17 mouse cellular contexts compared by ENCODE assay signal in genomic region chr15:98930017-98930734, GRCm38 (mm10). TPM values are rescaled to one million over a fixed set of nuclear protein-coding genes. Genes with fewer than 3 reads are reported as not detected.
DNase-seq lines count a peak whose midpoint lies in the region; ATAC-seq lines count a peak whose summit lies in the region.
"Had no signal": no experiment of that assay in that cellular context is flagged by ENCODE, and none has a peak within 500 bp of the region (broad histone marks: within the 10 kb centered on the region; RNA-seq: fewer than 3 reads in every experiment).

No protein-coding gene starts in this region.

- H3K4me1 ChIP-seq in heart, embryonic 12.5 days (replicated peaks), result peaks cover 11% of the 10 kb centered on the region; the same call in 1 of the 2 replicates
- H3K4me1 ChIP-seq in lung, embryonic 15.5 days, result peaks cover 19% of the 10 kb centered on the region
- peaks cover 15% of the 10 kb centered on the region for H3K4me1 ChIP-seq in limb, embryonic 15.5 days

- no peak overlapping the region for H3K4me3 ChIP-seq in heart, embryonic 12.5 days
- H3K4me3 ChIP-seq in lung, embryonic 15.5 days, result no peak overlapping the region
- H3K4me3 ChIP-seq in limb, embryonic 15.5 days, result no peak overlapping the region
- H3K4me3 ChIP-seq: limb, embryonic 13.5 days had no signal

- DNase-seq in heart, postnatal 25 days (ENCODE audit: low spot score), result no peak
- no peak for DNase-seq in lung, postnatal 14 days
- DNase-seq in ES-CJ7 (ENCODE audit: low read depth, low spot score), result peak; percentile 48
- DNase-seq in left cerebral cortex, postnatal 14 days (ENCODE audit: low spot score in 2 of 2), result no peak
- DNase-seq in right cerebral cortex, postnatal 36 days (ENCODE audit: low spot score in 2 of 2), result no peak
- DNase-seq: adrenal gland, postnatal 25 days; cerebellum, postnatal 25 days; kidney, adult 2 months; layer of hippocampus, adult 9-11 months had no signal

- H3K4me2 ChIP-seq in heart, embryonic 12.5 days, result no peak overlapping the region
- no peak overlapping the region for H3K4me2 ChIP-seq in lung, embryonic 15.5 days
- no peak overlapping the region for H3K4me2 ChIP-seq in limb, embryonic 15.5 days
- H3K4me2 ChIP-seq: limb, embryonic 13.5 days had no signal

- intact Hi-C loops in heart, postnatal 25 days (cut with DNase I), result no loop called here
- intact Hi-C loops in left cerebral cortex, postnatal 14 days (cut with DNase I), result no loop called here

- H3K27ac ChIP-seq in heart, embryonic 12.5 days (ENCODE audit: poor library complexity, severe bottlenecking), result no peak overlapping the region
- H3K27ac ChIP-seq in lung, embryonic 15.5 days, result peak overlapping the region; percentile 12; the same call in 1 of the 2 replicates
- peak overlapping the region; percentile 38; the same call in 1 of the 2 replicates for H3K27ac ChIP-seq in limb, embryonic 15.5 days
- H3K27ac ChIP-seq: hindbrain, embryonic 15.5 days had no signal

- no peaks in the 10 kb centered on the region for H3K9me3 ChIP-seq in heart, embryonic 12.5 days (replicated peaks)
- no peaks in the 10 kb centered on the region for H3K9me3 ChIP-seq in lung, embryonic 15.5 days
- no peaks in the 10 kb centered on the region for H3K9me3 ChIP-seq in limb, embryonic 15.5 days
- H3K9me3 ChIP-seq: hindbrain, embryonic 15.5 days; limb, embryonic 13.5 days had no signal

- WGBS in heart, embryonic 12.5 days, result 51% methylated on average over 8 of the region's 8 CpGs
- 39% methylated on average over 8 of the region's 8 CpGs for WGBS in lung, embryonic 15.5 days
- 51% methylated on average over 8 of the region's 8 CpGs for WGBS in limb, embryonic 15.5 days

- no peaks in the 10 kb centered on the region for H3K27me3 ChIP-seq in heart, embryonic 12.5 days (replicated peaks)
- H3K27me3 ChIP-seq in lung, embryonic 15.5 days, result no peaks in the 10 kb centered on the region
- no peaks in the 10 kb centered on the region for H3K27me3 ChIP-seq in limb, embryonic 15.5 days
- H3K27me3 ChIP-seq: hindbrain, embryonic 15.5 days; limb, embryonic 13.5 days had no signal

- H3K36me3 ChIP-seq in heart, embryonic 12.5 days, result peaks cover 15% of the 10 kb centered on the region
- peaks cover 13% of the 10 kb centered on the region for H3K36me3 ChIP-seq in lung, embryonic 15.5 days
- peaks cover 10% of the 10 kb centered on the region for H3K36me3 ChIP-seq in limb, embryonic 15.5 days

- H3K9ac ChIP-seq in heart, embryonic 12.5 days, result 0 out of 2 replicates have a peak overlapping the region, but pooled peaks have one; percentile 28
- no peak overlapping the region for H3K9ac ChIP-seq in lung, embryonic 15.5 days
- no peak overlapping the region for H3K9ac ChIP-seq in limb, embryonic 15.5 days
- H3K9ac ChIP-seq: hindbrain, embryonic 15.5 days had no signal

- no peak for ATAC-seq in heart, embryonic 12.5 days (ENCODE audit: insufficient number of reproducible peaks, low FRiP score)
- no peak for ATAC-seq in lung, embryonic 15.5 days (ENCODE audit: borderline replicate concordance, extremely low read depth, low FRiP score, low TSS enrichment)
- ATAC-seq in limb, embryonic 15.5 days (ENCODE audit: insufficient number of reproducible peaks, low FRiP score, low TSS enrichment, low read depth), result no peak

RNA-seq across cellular contexts. Expression of gene Tuba1b, which starts 4.2 kb away (rescaled TPM):
- 1,481 and 1,517 TPM in 2 replicates for polyA plus RNA-seq in heart, embryonic 12.5 days (2016; fragmentation: Nextera tagmentation; extraction: Ambion mirVana)
- total RNA-seq in heart, postnatal 25 days (2021), result 100 to 1,000 TPM; 163 to 175 TPM
- polyA plus RNA-seq in lung, embryonic 15.5 days (2015; fragmentation: Nextera tagmentation; extraction: Ambion mirVana), result 1,916 and 1,998 TPM in 2 replicates
- polyA plus RNA-seq in limb, embryonic 15.5 days (2015; fragmentation: Nextera tagmentation; extraction: Ambion mirVana), result 1,374 and 1,490 TPM in 2 replicates
- 100 to 1,000 TPM; 689 to 750 TPM for total RNA-seq in left cerebral cortex, postnatal 14 days (2021)

RNA-seq across cellular contexts. Expression of gene Lmbr1l, which starts 12.1 kb away (rescaled TPM):
- polyA plus RNA-seq in heart, embryonic 12.5 days (2016; fragmentation: Nextera tagmentation; extraction: Ambion mirVana), result 16.9 and 17.2 TPM in 2 replicates
- total RNA-seq in heart, postnatal 25 days (2021), result 10 to 100 TPM; 11.5 to 13.4 TPM
- 14.8 and 15.8 TPM in 2 replicates for polyA plus RNA-seq in lung, embryonic 15.5 days (2015; fragmentation: Nextera tagmentation; extraction: Ambion mirVana)
- polyA plus RNA-seq in limb, embryonic 15.5 days (2015; fragmentation: Nextera tagmentation; extraction: Ambion mirVana), result 19.7 and 21.8 TPM in 2 replicates
- 10 to 100 TPM; 17.9 to 18.1 TPM for total RNA-seq in left cerebral cortex, postnatal 14 days (2021)

RNA-seq across cellular contexts. Expression of gene Gm49450, which starts 23.2 kb away (rescaled TPM):
- polyA plus RNA-seq in heart, embryonic 12.5 days (2016; fragmentation: Nextera tagmentation; extraction: Ambion mirVana), result not detected in 2 replicates
- total RNA-seq in heart, postnatal 25 days (2021), result not detected
- polyA plus RNA-seq in lung, embryonic 15.5 days (2015; fragmentation: Nextera tagmentation; extraction: Ambion mirVana), result not detected in 2 replicates
- not detected in 2 replicates for polyA plus RNA-seq in limb, embryonic 15.5 days (2015; fragmentation: Nextera tagmentation; extraction: Ambion mirVana)
- not detected for total RNA-seq in left cerebral cortex, postnatal 14 days (2021)
- total RNA-seq: adrenal gland, postnatal 25 days; gastrocnemius, adult 18-20 months; heart, adult 8-10 months had no signal
- polyA plus RNA-seq: erythroblast, embryonic 14.5 days; hindbrain, embryonic 15.5 days; kidney, adult 2 months; limb, embryonic 13.5 days had no signal

RNA-seq across cellular contexts. Expression of gene Tuba1a, which starts 23.3 kb away (rescaled TPM):
- polyA plus RNA-seq in heart, embryonic 12.5 days (2016; fragmentation: Nextera tagmentation; extraction: Ambion mirVana), result 1,110 and 1,118 TPM in 2 replicates
- total RNA-seq in heart, postnatal 25 days (2021), result 100 to 1,000 TPM in 1 of 2 experiments, 10 to 100 TPM in 1; 99.4 to 105 TPM
- polyA plus RNA-seq in lung, embryonic 15.5 days (2015; fragmentation: Nextera tagmentation; extraction: Ambion mirVana), result 1,060 and 1,067 TPM in 2 replicates
- 1,206 and 1,410 TPM in 2 replicates for polyA plus RNA-seq in limb, embryonic 15.5 days (2015; fragmentation: Nextera tagmentation; extraction: Ambion mirVana)
- total RNA-seq in left cerebral cortex, postnatal 14 days (2021), result 1,000 to 10,000 TPM; 2,132 to 2,150 TPM

RNA-seq across cellular contexts. Expression of gene Dhh, which starts 31.8 kb away (rescaled TPM):
- polyA plus RNA-seq in heart, embryonic 12.5 days (2016; fragmentation: Nextera tagmentation; extraction: Ambion mirVana), result 4.5 and 4.6 TPM in 2 replicates
- 1 to 10 TPM; 1.8 TPM for total RNA-seq in heart, postnatal 25 days (2021)
- polyA plus RNA-seq in lung, embryonic 15.5 days (2015; fragmentation: Nextera tagmentation; extraction: Ambion mirVana), result 2.3 and 2.8 TPM in 2 replicates
- polyA plus RNA-seq in limb, embryonic 15.5 days (2015; fragmentation: Nextera tagmentation; extraction: Ambion mirVana), result 1.8 and 2.7 TPM in 2 replicates
- under 1 TPM; 0.15 to 0.24 TPM for total RNA-seq in left cerebral cortex, postnatal 14 days (2021)
- polyA plus RNA-seq: erythroblast, embryonic 14.5 days had no signal
